Comparison of ENCODE assay signal across 18 mouse cellular contexts in genomic region chr1:120124839-120125238, GRCm38 (mm10). TPM values are rescaled to one million over a fixed set of nuclear protein-coding genes. Genes with fewer than 3 reads are reported as not detected.
DNase-seq lines count a peak whose midpoint lies in the region; ATAC-seq and TF ChIP-seq lines count a peak whose summit lies in the region.
"Had no signal": no experiment of that assay in that cellular context is flagged by ENCODE, and none has a peak within 500 bp of the region (broad histone marks: within the 10 kb centered on the region; RNA-seq: fewer than 3 reads in every experiment).

No protein-coding gene starts in this region.

- WGBS in kidney, embryonic 16.5 days: 66% methylated on average over 4 of the region's 4 CpGs
- WGBS in cerebellum, adult 2 months: 40% methylated on average over 4 of the region's 4 CpGs

- H3K27me3 ChIP-seq in kidney, embryonic 16.5 days (ENCODE audit: insufficient read depth, low read length): no peaks in the 10 kb centered on the region
- H3K27me3 ChIP-seq in cerebellum, adult 2 months (ENCODE audit: control insufficient read depth, insufficient read depth, low read length): no peaks in the 10 kb centered on the region
- H3K27me3 ChIP-seq: heart, embryonic 12.5 days; liver, embryonic 13.5 days; midbrain, embryonic 12.5 days had no signal

- H3K36me3 ChIP-seq in kidney, embryonic 16.5 days (ENCODE audit: insufficient read depth, low read length): no peaks in the 10 kb centered on the region
- H3K36me3 ChIP-seq: heart, embryonic 12.5 days; liver, embryonic 13.5 days; midbrain, embryonic 12.5 days had no signal

- TF ChIP-seq POLR2A in cerebellum, adult 2 months (IDR thresholded peaks at IDR 0.05; ENCODE audit: borderline replicate concordance, insufficient read depth, low read length): no peak

- no peak overlapping the region for H3K27ac ChIP-seq in kidney, embryonic 16.5 days (ENCODE audit: low read length)
- no peak overlapping the region for H3K27ac ChIP-seq in cerebellum, adult 2 months (ENCODE audit: insufficient read depth, low read length)
- H3K27ac ChIP-seq: liver, embryonic 13.5 days; midbrain, embryonic 12.5 days had no signal

- no peak overlapping the region for H3K4me3 ChIP-seq in kidney, embryonic 16.5 days (ENCODE audit: low read length)
- no peak overlapping the region for H3K4me3 ChIP-seq in cerebellum, adult 2 months (replicated peaks; ENCODE audit: insufficient read depth, low read depth, low read length)
- H3K4me3 ChIP-seq: erythroblast, embryonic 14.5 days; heart, embryonic 12.5 days; liver, embryonic 13.5 days; midbrain, embryonic 12.5 days had no signal

- peaks cover 22% of the 10 kb centered on the region for H3K4me1 ChIP-seq in kidney, embryonic 16.5 days (ENCODE audit: insufficient read depth, low read length)
- no peaks in the 10 kb centered on the region; the same call in 1 of the 2 replicates for H3K4me1 ChIP-seq in cerebellum, adult 2 months (ENCODE audit: control insufficient read depth, insufficient read depth, low read length)

- no peak overlapping the region for H3K9ac ChIP-seq in kidney, embryonic 16.5 days (replicated peaks; ENCODE audit: low read length)
- H3K9ac ChIP-seq: forebrain, postnatal 0 days; heart, embryonic 12.5 days; liver, embryonic 13.5 days; midbrain, embryonic 12.5 days had no signal

- DNase-seq in kidney, postnatal 14 days: peak; percentile 45
- peak; percentile 23 for DNase-seq in urinary bladder, postnatal 25 days (ENCODE audit: low spot score)
- no peak for DNase-seq in urinary bladder, postnatal 10 days (ENCODE audit: low spot score)
- peak; percentile 55 for DNase-seq in adrenal gland, postnatal 10 days
- DNase-seq in urinary bladder, postnatal 36 days (ENCODE audit: low spot score in 2 of 2): peak; percentile 39 to 63
- DNase-seq in layer of hippocampus, postnatal 25 days (ENCODE audit: extremely low spot score in 1 of 2, low spot score in 1 of 2): no peak
- no peak for DNase-seq in cerebellum, adult 2 months
- DNase-seq: cerebellum, adult 9-11 months; forebrain, postnatal 0 days; gastrocnemius, postnatal 14 days; layer of hippocampus, adult 9-11 months; liver, embryonic 13.5 days; lung, postnatal 10 days; thymus, adult 18-20 months had no signal

- H3K4me2 ChIP-seq in kidney, embryonic 16.5 days (replicated peaks; ENCODE audit: low read depth, low read length): no peak overlapping the region
- H3K4me2 ChIP-seq: heart, embryonic 12.5 days; liver, embryonic 13.5 days; midbrain, embryonic 12.5 days had no signal

- no peak for TF ChIP-seq CTCF in cerebellum, adult 2 months (IDR thresholded peaks at IDR 0.05; ENCODE audit: borderline replicate concordance, insufficient read depth, low read depth, low read length)

- H3K9me3 ChIP-seq in kidney, embryonic 16.5 days (ENCODE audit: low read length): no peaks in the 10 kb centered on the region
- H3K9me3 ChIP-seq: heart, embryonic 12.5 days; liver, embryonic 13.5 days; midbrain, embryonic 12.5 days had no signal

- no peak for ATAC-seq in kidney, embryonic 16.5 days (ENCODE audit: low FRiP score, low TSS enrichment)
- ATAC-seq: forebrain, postnatal 0 days had no signal

RNA-seq across cellular contexts. Expression of gene 3110009E18Rik, which starts 3.9 kb away (rescaled TPM):
- 13.5 and 16.7 TPM in 2 replicates for polyA plus RNA-seq in kidney, embryonic 16.5 days (2015; fragmentation: Nextera tagmentation; extraction: Ambion mirVana)
- total RNA-seq in adrenal gland, postnatal 10 days (2021): 10 to 100 TPM in 1 of 2 experiments, 1 to 10 TPM in 1; 9.9 to 12.4 TPM
- 10 to 100 TPM in 1 of 2 experiments, 1 to 10 TPM in 1; 9.2 to 10.1 TPM for total RNA-seq in layer of hippocampus, postnatal 25 days (2021)
- polyA plus RNA-seq in cerebellum, adult 2 months (2012; rRNA removed): 6.5 and 7.7 TPM in 2 replicates
- polyA plus RNA-seq: erythroblast, embryonic 14.5 days had no signal

RNA-seq across cellular contexts. Expression of gene Dbi, which starts 4.0 kb away (rescaled TPM):
- 658 and 708 TPM in 2 replicates for polyA plus RNA-seq in kidney, embryonic 16.5 days (2015; fragmentation: Nextera tagmentation; extraction: Ambion mirVana)
- 1,000 to 10,000 TPM; 1,131 to 1,191 TPM for total RNA-seq in adrenal gland, postnatal 10 days (2021)
- 100 to 1,000 TPM; 387 to 439 TPM for total RNA-seq in layer of hippocampus, postnatal 25 days (2021)
- 1,176 and 1,178 TPM in 2 replicates for polyA plus RNA-seq in cerebellum, adult 2 months (2012; rRNA removed)

RNA-seq across cellular contexts. Expression of gene Tmem37, which starts 51.0 kb away (rescaled TPM):
- 78.9 and 83.5 TPM in 2 replicates for polyA plus RNA-seq in kidney, embryonic 16.5 days (2015; fragmentation: Nextera tagmentation; extraction: Ambion mirVana)
- 10 to 100 TPM; 24.6 to 25.8 TPM for total RNA-seq in adrenal gland, postnatal 10 days (2021)
- 1 to 10 TPM in 1 of 2 experiments, under 1 TPM in 1; 0.94 to 1.1 TPM for total RNA-seq in layer of hippocampus, postnatal 25 days (2021)
- polyA plus RNA-seq in cerebellum, adult 2 months (2012; rRNA removed): 1.3 and 2.2 TPM in 2 replicates

Comparison
In these comparisons a context has a peak if more than half of its experiments do, and no peak if none do; other contexts are left out.
1. DNase-seq: peak in kidney, postnatal 14 days (single experiment), urinary bladder, postnatal 25 days (single experiment), adrenal gland, postnatal 10 days (single experiment) and urinary bladder, postnatal 36 days (2 of 2); none in urinary bladder, postnatal 10 days (single experiment), layer of hippocampus, postnatal 25 days (0 of 2) and cerebellum, adult 2 months (0 of 2).
2. RNA of gene Tmem37, which starts 51.0 kb away (total RNA-seq): 24.6 to 25.8 TPM in adrenal gland, postnatal 10 days; 0.94 to 1.1 TPM in layer of hippocampus, postnatal 25 days; every median in the first group is over 10 times any median in the second.